Mouse (Mus musculus) ES-Bruce4 (cell line): Measurements from ENCODE around the gene Ccr7.

Source experiments
- CTCF ChIP-seq: IDR thresholded peaks from one replicate; pipeline ENCODE4 v1.8.1; 2011; ENCODE audit warnings: low read depth, low read length
- POLR2A ChIP-seq: IDR thresholded peaks from one replicate; pipeline ENCODE4 v1.8.1; 2011; ENCODE audit warnings: low read length; ENCODE audit not compliant: insufficient read depth

DNA sequence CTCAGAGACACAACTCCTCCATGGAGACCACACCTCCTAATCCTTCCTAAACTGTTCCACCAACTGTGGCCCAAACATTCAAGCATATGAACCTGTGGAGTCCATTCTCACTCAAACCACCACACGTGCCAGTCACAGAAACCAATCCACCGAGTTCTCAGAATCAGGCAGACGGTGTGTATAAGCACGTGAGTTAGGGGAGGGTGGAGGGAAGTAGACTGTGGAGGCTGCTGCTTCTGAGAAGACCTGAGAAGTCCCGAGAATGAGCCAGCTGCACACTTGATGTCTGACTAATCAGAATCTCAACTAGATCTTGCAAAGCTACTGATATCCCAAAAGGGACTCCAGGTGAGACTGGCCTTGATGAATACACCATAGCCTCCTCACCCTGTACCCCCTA, 25.2 kb upstream of the Ccr7 start:
- no peak for TF ChIP-seq POLR2A
- TF ChIP-seq CTCF: no peak
